Mouse (Mus musculus): ENCODE measurements around the gene Nqo2.

The Nqo2 gene

DNA sequence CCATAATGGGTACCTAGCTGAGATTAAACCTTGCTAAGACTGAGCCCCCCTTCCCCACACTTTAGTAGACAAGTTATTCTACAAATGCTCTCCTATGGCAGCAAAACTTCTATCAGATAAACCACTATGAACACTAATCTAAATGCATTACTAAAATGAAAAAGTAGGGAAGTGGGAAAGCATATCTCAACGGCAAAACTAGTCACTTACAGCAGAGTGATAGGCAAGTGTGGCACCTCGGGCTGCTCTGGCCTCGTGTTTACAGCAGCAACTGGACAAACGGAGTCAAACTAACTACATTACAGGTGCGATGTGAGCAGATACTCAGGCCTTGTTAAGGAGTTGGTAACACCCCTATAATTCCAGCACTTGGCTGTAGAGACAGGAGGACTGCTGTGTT, 25.1 kb downstream of the Nqo2 start:
- DNase-seq (ENCODE audit: extremely low read depth, low read depth, low spot score): no peak

DNA sequence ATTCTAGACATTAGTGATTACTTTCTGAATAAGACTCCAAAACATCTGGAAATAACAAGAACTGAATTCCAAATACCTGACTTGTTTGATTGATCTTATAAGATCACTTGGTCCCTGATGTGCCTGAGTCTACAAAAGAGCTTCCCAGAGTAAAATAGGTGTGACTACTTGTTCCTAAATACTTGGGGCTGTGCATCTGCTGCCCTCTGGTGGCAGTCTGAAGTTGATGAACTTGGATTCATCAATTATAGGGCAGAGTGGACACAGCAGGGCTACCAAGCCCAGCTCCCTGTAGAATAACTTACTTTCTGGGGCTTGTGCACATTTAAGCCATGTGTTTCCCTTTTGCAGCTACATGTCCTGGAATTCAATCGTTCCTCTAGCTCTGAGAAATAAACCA, 30.7 kb downstream of the Nqo2 start:
- DNase-seq (ENCODE audit: extremely low read depth, low read depth, low spot score): no peak

- peak; percentile 28 for DNase-seq (ENCODE audit: extremely low read depth, low read depth, low spot score)
Observed at GRCm38 (mm10) chr13:34002058-34003006, 37.8 kb downstream of the Nqo2 start, which contains the start of the genes Ripk1 and Serpinb6a. Gene Ripk1, plus strand, starts transcription at chr13:34002363. Gene Serpinb6a, minus strand, starts transcription at chr13:34002794.

- DNase-seq (ENCODE audit: extremely low read depth, low read depth, low spot score): no peak
Observed at GRCm38 (mm10) chr13:34003058-34003457, 38.6 kb downstream of the Nqo2 start.

DNA sequence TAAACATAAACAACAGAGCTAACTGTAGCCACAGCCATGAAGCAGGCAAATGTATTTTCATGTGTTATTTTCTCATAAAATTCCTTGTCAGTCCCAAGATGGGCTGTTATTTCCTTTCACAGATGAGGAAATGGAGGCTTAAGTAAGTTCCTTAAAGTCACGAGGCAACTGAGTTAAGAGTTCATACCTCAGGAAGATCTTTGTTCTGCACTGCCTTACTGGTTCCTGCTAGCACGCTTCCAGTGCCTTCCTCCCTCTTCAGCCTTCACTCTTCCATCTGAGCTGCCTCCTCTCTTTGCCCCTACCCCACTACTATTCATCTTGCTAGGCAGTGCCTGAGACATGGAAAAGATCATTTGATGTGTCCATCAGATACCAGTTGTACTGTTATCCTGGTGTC, 42.7 kb downstream of the Nqo2 start:
- DNase-seq (ENCODE audit: extremely low read depth, low read depth, low spot score): no peak

GRCm38 (mm10) chr13:34016927-34017569, 52.6 kb downstream of the Nqo2 start:
- no peak for DNase-seq (ENCODE audit: extremely low read depth, low read depth, low spot score)

DNA sequence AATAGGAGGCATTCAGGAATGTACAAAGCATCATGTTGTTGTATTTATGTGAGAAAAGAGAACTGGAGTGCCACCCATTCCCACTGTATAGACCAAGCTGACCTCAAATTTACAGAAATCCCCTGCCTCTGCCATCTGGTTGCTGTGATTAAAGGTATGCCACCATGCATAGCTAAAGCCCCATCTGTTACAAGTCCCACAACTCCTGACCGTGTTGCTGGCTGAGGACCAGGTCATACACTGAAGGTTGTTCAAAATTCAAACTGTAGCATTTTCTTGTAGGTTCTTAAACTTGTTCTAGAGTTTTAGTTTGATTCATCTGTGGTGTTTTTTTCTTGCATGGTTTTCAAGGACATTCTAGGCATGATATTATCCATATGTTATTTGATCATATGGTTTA, 54.0 kb downstream of the Nqo2 start:
- no peak for DNase-seq (ENCODE audit: extremely low read depth, low read depth, low spot score)

DNA sequence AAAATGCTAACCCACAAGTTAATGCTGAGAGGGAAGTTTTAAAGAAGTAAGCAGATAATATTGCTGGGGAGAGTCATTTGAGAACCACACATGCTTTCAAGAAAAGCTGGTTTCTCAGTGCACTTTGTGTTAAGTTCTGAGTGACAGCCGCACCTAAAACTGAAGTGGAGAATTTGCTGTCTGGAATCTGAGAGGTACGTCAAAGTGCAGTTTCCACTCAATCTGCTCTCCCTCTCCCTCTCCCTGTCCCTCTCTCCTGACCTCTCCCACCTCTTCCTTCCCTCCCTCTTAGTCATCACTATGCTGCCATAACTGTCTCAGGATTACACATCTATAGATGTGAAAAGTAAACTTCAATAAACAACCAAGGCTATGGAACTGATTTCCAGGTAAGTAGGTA, 57.5 kb downstream of the Nqo2 start:
- no peak for DNase-seq (ENCODE audit: extremely low read depth, low read depth, low spot score)

GRCm38 (mm10) chr13:34032041-34032440, 67.6 kb downstream of the Nqo2 start:
- DNase-seq (ENCODE audit: extremely low read depth, low read depth, low spot score): no peak

- DNase-seq (ENCODE audit: extremely low read depth, low read depth, low spot score): no peak
Observed at GRCm38 (mm10) chr13:34035424-34035823, 70.9 kb downstream of the Nqo2 start.

- no peak for DNase-seq (ENCODE audit: extremely low read depth, low read depth, low spot score)
Observed at GRCm38 (mm10) chr13:34036726-34037125, 72.2 kb downstream of the Nqo2 start.

GRCm38 (mm10) chr13:34037172-34038055, 72.9 kb downstream of the Nqo2 start, which contains the start of gene Bphl:
Gene Bphl, plus strand, starts transcription at chr13:34037597.
- DNase-seq (ENCODE audit: extremely low read depth, low read depth, low spot score): peak; percentile 34

- no peak for DNase-seq (ENCODE audit: extremely low read depth, low read depth, low spot score)
Observed at GRCm38 (mm10) chr13:34038056-34038432, 73.6 kb downstream of the Nqo2 start.
